Mouse (Mus musculus) thymus, adult 18-20 months (tissue): Measurements from ENCODE around the gene Itga7.

ENCODE experiments used
- DNase-seq, 2 experiments: peaks; one replicate each; pipeline ENCODE4 v3.0.0; 2022; ENCODE audit warnings: mixed read lengths in 2 of 2

Itga7 gene

GRCm38 (mm10) chr10:128912268-128912667 is 21.4 kb upstream of the Itga7 start:
- no peak for DNase-seq

GRCm38 (mm10) chr10:128912791-128913190 is 20.8 kb upstream of the Itga7 start:
- no peak for DNase-seq

GRCm38 (mm10) chr10:128913219-128913618 is 20.4 kb upstream of the Itga7 start:
- peak; percentile 55 to 59 for DNase-seq

GRCm38 (mm10) chr10:128913696-128914095 is 19.9 kb upstream of the Itga7 start:
- DNase-seq: no peak

- DNase-seq: no peak
Observed at GRCm38 (mm10) chr10:128915550-128915949, 18.1 kb upstream of the Itga7 start.

- DNase-seq: no peak
Observed at GRCm38 (mm10) chr10:128916665-128917064, 17.0 kb upstream of the Itga7 start.

GRCm38 (mm10) chr10:128917400-128917799 is 16.2 kb upstream of the Itga7 start:
- no peak for DNase-seq

- DNase-seq: no peak
Observed at GRCm38 (mm10) chr10:128918246-128918645, 15.4 kb upstream of the Itga7 start.

GRCm38 (mm10) chr10:128919203-128919631 is 14.4 kb upstream of the Itga7 start:
- DNase-seq: no peak

GRCm38 (mm10) chr10:128919966-128920365 is 13.7 kb upstream of the Itga7 start:
- DNase-seq: no peak

GRCm38 (mm10) chr10:128920736-128921161 is 12.9 kb upstream of the Itga7 start:
- DNase-seq: no peak

GRCm38 (mm10) chr10:128921251-128921650 is 12.4 kb upstream of the Itga7 start:
- DNase-seq: no peak

- DNase-seq: no peak
Observed at GRCm38 (mm10) chr10:128921883-128922821, 11.5 kb upstream of the Itga7 start.

- DNase-seq: no peak
Observed at GRCm38 (mm10) chr10:128922822-128923012, 10.9 kb upstream of the Itga7 start, which contains the start of gene Rdh5. Gene Rdh5, minus strand, starts transcription at chr10:128922888.

- peak; percentile 88 to 89 for DNase-seq
Observed at GRCm38 (mm10) chr10:128923013-128923691, 10.5 kb upstream of the Itga7 start.

GRCm38 (mm10) chr10:128923935-128924334 is 9.7 kb upstream of the Itga7 start, which contains the start of gene Bloc1s1:
Gene Bloc1s1, minus strand, starts transcription at chr10:128924035.
- DNase-seq: no peak

- DNase-seq: no peak
Observed at GRCm38 (mm10) chr10:128928356-128928755, 5.3 kb upstream of the Itga7 start.

- no peak for DNase-seq
Observed at GRCm38 (mm10) chr10:128929638-128930378, 3.8 kb upstream of the Itga7 start.

GRCm38 (mm10) chr10:128931441-128931840 is 2.2 kb upstream of the Itga7 start:
- no peak for DNase-seq

- no peak for DNase-seq
Observed at GRCm38 (mm10) chr10:128933976-128934721, 531 bp downstream of the Itga7 start.

GRCm38 (mm10) chr10:128934997-128935787 is 1.6 kb downstream of the Itga7 start:
- no peak for DNase-seq
